Mouse (Mus musculus) thymus, adult 2 months (tissue): Measurements from ENCODE around the gene Slc35d1. TPM values are rescaled to one million over a fixed set of nuclear protein-coding genes. Genes with fewer than 3 reads are reported as not detected.

Experiments
- DNase-seq: peaks from one replicate; pipeline ENCODE4 v3.0.0; 2021
- H3K27ac ChIP-seq: fragments of 200-500 bp; 2 replicates; pipeline ENCODE4 v1.5.1; 2012; ENCODE audit warnings: low read length, control low read depth; ENCODE audit not compliant: control insufficient read depth, insufficient read depth
- H3K27me3 ChIP-seq: fragments of 200-500 bp; 2 replicates; pipeline ENCODE4 v1.6.1; 2012; ENCODE audit warnings: mild to moderate bottlenecking, low read length, moderate library complexity, mixed read lengths; ENCODE audit not compliant: control insufficient read depth, insufficient read depth
- H3K36me3 ChIP-seq: fragments of 200-500 bp; 2 replicates; pipeline ENCODE4 v1.6.1; 2012; ENCODE audit warnings: mild to moderate bottlenecking, low read length, moderate library complexity; ENCODE audit not compliant: control insufficient read depth, insufficient read depth
- H3K4me1 ChIP-seq: fragments of 200-500 bp; replicated peaks from 2 replicates; pipeline ENCODE4 v1.6.1; 2012; ENCODE audit warnings: low read length; ENCODE audit not compliant: control insufficient read depth, insufficient read depth
- H3K4me3 ChIP-seq: fragments of 200-500 bp; 2 replicates; pipeline ENCODE4 v1.5.1; 2012; ENCODE audit warnings: mild to moderate bottlenecking, low read length, control low read depth, moderate library complexity; ENCODE audit not compliant: control insufficient read depth, insufficient read depth
- CTCF ChIP-seq: fragments of 200-500 bp; IDR thresholded peaks from 2 replicates; pipeline ENCODE4 v1.5.1; 2012; ENCODE audit warnings: mild to moderate bottlenecking, control low read depth, low read length, moderate library complexity, borderline replicate concordance; ENCODE audit not compliant: control insufficient read depth, poor library complexity, insufficient read depth; ENCODE audit errors: extremely low read depth
- POLR2A ChIP-seq: fragments of 200-500 bp; IDR thresholded peaks from 2 replicates; pipeline ENCODE4 v1.6.1; 2012; ENCODE audit warnings: mild to moderate bottlenecking, low read length, control low read depth, moderate library complexity; ENCODE audit not compliant: control insufficient read depth, poor library complexity, insufficient read depth; ENCODE audit errors: extremely low read depth
- WGBS: fragments of 180-500 bp; shearing (Covaris S2); methylation state at CpG from one replicate; pipeline ENCODE4 v1.1.7; 2018; 5-methylcytosine and 5-hydroxymethylcytosine counted together
- polyA plus RNA-seq: library from polyadenylated mRNA; depleted of rRNA; stranded (reverse); fragments of >200 nt; gene quantifications from 2 replicates; pipeline ENCODE4 v1.2.3, GENCODE M21; 2012

Gene Slc35d1
- polyA plus RNA-seq, 1 experiment = 19.9 TPM

GRCm38 (mm10) chr4:103188786-103189640, 26.0 kb downstream of the Slc35d1 start:
- H3K27me3 ChIP-seq = no peaks in the 10 kb centered on the region
- WGBS = 94% methylated on average over 8 of the region's 8 CpGs
- TF ChIP-seq CTCF (no peak), POLR2A (no peak)
- H3K4me1 ChIP-seq = no peaks in the 10 kb centered on the region
- no peak overlapping the region for H3K4me3 ChIP-seq
- DNase-seq = no peak
- no peak overlapping the region for H3K27ac ChIP-seq
- peaks cover 46% of the 10 kb centered on the region for H3K36me3 ChIP-seq

- H3K27me3 ChIP-seq = no peaks in the 10 kb centered on the region
- peaks cover 32% of the 10 kb centered on the region for H3K36me3 ChIP-seq
- H3K4me3 ChIP-seq = no peak overlapping the region
- H3K4me1 ChIP-seq = no peaks in the 10 kb centered on the region
- DNase-seq = no peak
- H3K27ac ChIP-seq = no peak overlapping the region
- TF ChIP-seq POLR2A (no peak), CTCF (no peak)
- 96% methylated on average over 8 of the region's 8 CpGs for WGBS
These were observed 34.6 kb downstream of the Slc35d1 start for GRCm38 (mm10) chr4:103180300-103180888.

GRCm38 (mm10) chr4:103179581-103179980, 35.4 kb downstream of the Slc35d1 start:
- peaks cover 27% of the 10 kb centered on the region for H3K36me3 ChIP-seq
- H3K27ac ChIP-seq = no peak overlapping the region
- WGBS = 91% methylated on average over 3 of the region's 3 CpGs
- no peak for DNase-seq
- H3K4me3 ChIP-seq = no peak overlapping the region
- no peak for TF ChIP-seq CTCF
- TF ChIP-seq POLR2A = no peak
- no peaks in the 10 kb centered on the region for H3K27me3 ChIP-seq
- peaks cover 3% of the 10 kb centered on the region for H3K4me1 ChIP-seq

- Histone ChIP-seq H3K27me3 (no peaks in the 10 kb centered on the region), H3K4me3 (no peak overlapping the region), H3K4me1 (peaks cover 10% of the 10 kb centered on the region), H3K27ac (no peak overlapping the region), H3K36me3 (peaks cover 22% of the 10 kb centered on the region)
- no peak for DNase-seq
- no peak for TF ChIP-seq CTCF
- TF ChIP-seq POLR2A = no peak
- 90% methylated on average over 7 of the region's 7 CpGs for WGBS
These were observed 36.2 kb downstream of the Slc35d1 start for GRCm38 (mm10) chr4:103178635-103179318.

- H3K4me3 ChIP-seq = no peak overlapping the region
- TF ChIP-seq CTCF (no peak), POLR2A (no peak)
- 86% methylated on average over 1 of the region's 1 CpGs for WGBS
- H3K27me3 ChIP-seq = no peaks in the 10 kb centered on the region
- H3K4me1 ChIP-seq = peaks cover 14% of the 10 kb centered on the region
- no peak for DNase-seq
- H3K27ac ChIP-seq = no peak overlapping the region
- H3K36me3 ChIP-seq = peaks cover 20% of the 10 kb centered on the region
These were observed 37.3 kb downstream of the Slc35d1 start for GRCm38 (mm10) chr4:103177681-103178080.

GRCm38 (mm10) chr4:103174001-103174400, 41.0 kb downstream of the Slc35d1 start:
- DNase-seq = peak; percentile 25
- H3K4me3 ChIP-seq = no peak overlapping the region
- H3K36me3 ChIP-seq = peaks cover 22% of the 10 kb centered on the region
- WGBS = 88% methylated on average over 7 of the region's 7 CpGs
- H3K4me1 ChIP-seq = peaks cover 37% of the 10 kb centered on the region
- no peak overlapping the region for H3K27ac ChIP-seq
- no peaks in the 10 kb centered on the region for H3K27me3 ChIP-seq
- TF ChIP-seq POLR2A (no peak), CTCF (no peak)
